Comparison of ENCODE assay signal across 19 mouse cellular contexts in the genomic region with DNA sequence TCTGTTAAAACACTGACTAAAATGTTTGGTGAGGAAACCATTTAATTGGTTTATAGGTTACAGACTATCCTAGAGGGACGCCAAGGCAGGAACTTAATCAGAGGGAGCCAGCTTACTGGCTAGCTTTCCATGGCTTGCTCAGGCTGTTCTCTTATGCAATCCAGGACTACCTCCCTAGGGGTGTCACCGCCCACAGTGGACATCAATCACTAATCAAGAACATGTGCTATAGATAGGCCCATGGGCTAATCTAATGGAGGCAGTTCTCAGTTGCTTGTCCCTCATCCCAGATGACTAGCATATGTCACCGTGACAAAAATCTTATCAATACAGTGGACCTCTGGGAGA. TPM values are rescaled to one million over a fixed set of nuclear protein-coding genes. Genes with fewer than 3 reads are reported as not detected.
"Had no signal": no experiment of that assay in that cellular context is flagged by ENCODE, and none has a peak within 500 bp of the region (broad histone marks: within the 10 kb centered on the region; RNA-seq: fewer than 3 reads in every experiment).

No protein-coding gene starts in this region.

- H3K27me3 ChIP-seq: neural tube, embryonic 13.5 days; neural tube, embryonic 15.5 days had no signal

- ATAC-seq: midbrain, embryonic 16.5 days had no signal

- H3K4me2 ChIP-seq: lung, embryonic 14.5 days; midbrain, embryonic 12.5 days; neural tube, embryonic 13.5 days; neural tube, embryonic 15.5 days had no signal

- H3K4me1 ChIP-seq: neural tube, embryonic 13.5 days; neural tube, embryonic 15.5 days had no signal

- DNase-seq: lung, adult 18-20 months; lung, embryonic 14.5 days; lung, postnatal 10 days; lung, postnatal 4 days; right cerebral cortex, adult 18-20 months; right cerebral cortex, postnatal 25 days; right cerebral cortex, postnatal 4 days; spleen, adult 18-20 months; thymus, adult 18-20 months; thymus, postnatal 14 days; thymus, postnatal 36 days had no signal

- H3K27ac ChIP-seq: midbrain, embryonic 10.5 days; midbrain, embryonic 12.5 days; neural tube, embryonic 13.5 days; neural tube, embryonic 15.5 days had no signal

- H3K9me3 ChIP-seq: midbrain, embryonic 10.5 days; midbrain, embryonic 12.5 days; neural tube, embryonic 13.5 days; neural tube, embryonic 15.5 days had no signal

- H3K4me3 ChIP-seq: midbrain, embryonic 10.5 days; midbrain, embryonic 12.5 days; myocyte; neural tube, embryonic 13.5 days; neural tube, embryonic 15.5 days had no signal

- H3K9ac ChIP-seq: lung, embryonic 14.5 days; midbrain, embryonic 12.5 days; neural tube, embryonic 13.5 days; neural tube, embryonic 15.5 days had no signal

RNA-seq across cellular contexts. Expression of a gene that starts 47.7 kb away (rescaled TPM):
- total RNA-seq: megakaryocyte-erythroid progenitor cell, adult 5-6 weeks had no signal
- polyA plus RNA-seq: liver, embryonic 16.5 days had no signal
